Mouse (Mus musculus): Measurements from ENCODE around the gene Ccdc73. TPM values are rescaled to one million over a fixed set of nuclear protein-coding genes. Genes with fewer than 3 reads are reported as not detected.
"Not testable (repeated sequence)": the region's sequence is repeated elsewhere in the genome, so short reads cannot be mapped to it uniquely, and the experiment has no call there.

Gene Ccdc73
- polyA plus RNA-seq, 1 experiment: not detected

GRCm38 (mm10) chr2:104852546-104852945 lies 15.1 kb upstream of the Ccdc73 start:
- Histone ChIP-seq H3K36me3 (ENCODE audit: control insufficient read depth, insufficient read depth, low read length) (no peaks in the 10 kb centered on the region), H3K4me3 (ENCODE audit: low read depth, low read length) (no peak overlapping the region), H3K4me1 (ENCODE audit: control insufficient read depth, insufficient read depth, insufficient read length, low read length) (no peaks in the 10 kb centered on the region; the same call in 1 of the 2 replicates), H3K27ac (ENCODE audit: insufficient read depth, low read depth, low read length) (no peak overlapping the region), H3K27me3 (ENCODE audit: control insufficient read depth, insufficient read depth, low read length) (no peaks in the 10 kb centered on the region)
- WGBS: 91% methylated on average over 7 of the region's 7 CpGs
- no peak for TF ChIP-seq CTCF (IDR thresholded peaks at IDR 0.05; ENCODE audit: extremely low read depth, insufficient read length, insufficient replicate concordance, low read depth, low read length)
- TF ChIP-seq POLR2A (IDR thresholded peaks at IDR 0.05; ENCODE audit: low read depth, low read length): no peak

- Histone ChIP-seq H3K4me3 (ENCODE audit: low read depth, low read length) (no peak overlapping the region), H3K36me3 (ENCODE audit: control insufficient read depth, insufficient read depth, low read length) (no peaks in the 10 kb centered on the region), H3K4me1 (ENCODE audit: control insufficient read depth, insufficient read depth, insufficient read length, low read length) (peaks cover 2% of the 10 kb centered on the region; the same call in 1 of the 2 replicates), H3K27me3 (ENCODE audit: control insufficient read depth, insufficient read depth, low read length) (no peaks in the 10 kb centered on the region), H3K27ac (ENCODE audit: insufficient read depth, low read depth, low read length) (no peak overlapping the region)
- no peak for TF ChIP-seq POLR2A (IDR thresholded peaks at IDR 0.05; ENCODE audit: low read depth, low read length)
- WGBS: 70% methylated on average over 1 of the region's 1 CpGs
These were observed 12.8 kb upstream of the Ccdc73 start for GRCm38 (mm10) chr2:104854836-104855235.

- Histone ChIP-seq H3K4me3 (ENCODE audit: low read depth, low read length) (no peak overlapping the region), H3K27ac (ENCODE audit: insufficient read depth, low read depth, low read length) (no peak overlapping the region), H3K4me1 (ENCODE audit: control insufficient read depth, insufficient read depth, insufficient read length, low read length) (peaks cover 2% of the 10 kb centered on the region; the same call in 1 of the 2 replicates), H3K36me3 (ENCODE audit: control insufficient read depth, insufficient read depth, low read length) (no peaks in the 10 kb centered on the region), H3K27me3 (ENCODE audit: control insufficient read depth, insufficient read depth, low read length) (no peaks in the 10 kb centered on the region)
- TF ChIP-seq CTCF (IDR thresholded peaks at IDR 0.05; ENCODE audit: extremely low read depth, insufficient read length, insufficient replicate concordance, low read depth, low read length) (no peak), POLR2A (IDR thresholded peaks at IDR 0.05; ENCODE audit: low read depth, low read length) (no peak)
- 55% methylated on average over 3 of the region's 3 CpGs for WGBS
These were observed 11.9 kb upstream of the Ccdc73 start for GRCm38 (mm10) chr2:104855732-104856131.

GRCm38 (mm10) chr2:104856218-104856617 lies 11.4 kb upstream of the Ccdc73 start:
- H3K27ac ChIP-seq (ENCODE audit: insufficient read depth, low read depth, low read length): no peak overlapping the region
- no peak for TF ChIP-seq CTCF (IDR thresholded peaks at IDR 0.05; ENCODE audit: extremely low read depth, insufficient read length, insufficient replicate concordance, low read depth, low read length)
- no peak for TF ChIP-seq POLR2A (IDR thresholded peaks at IDR 0.05; ENCODE audit: low read depth, low read length)
- H3K36me3 ChIP-seq (ENCODE audit: control insufficient read depth, insufficient read depth, low read length): no peaks in the 10 kb centered on the region
- no peak overlapping the region for H3K4me3 ChIP-seq (ENCODE audit: low read depth, low read length)
- 62% methylated on average over 1 of the region's 1 CpGs for WGBS
- no peaks in the 10 kb centered on the region for H3K27me3 ChIP-seq (ENCODE audit: control insufficient read depth, insufficient read depth, low read length)
- peaks cover 2% of the 10 kb centered on the region; the same call in 1 of the 2 replicates for H3K4me1 ChIP-seq (ENCODE audit: control insufficient read depth, insufficient read depth, insufficient read length, low read length)

- H3K4me1 ChIP-seq (ENCODE audit: control insufficient read depth, insufficient read depth, insufficient read length, low read length); H3K4me3 ChIP-seq (ENCODE audit: low read depth, low read length): not testable (repeated sequence)
- whole genome bisulfite sequencing: 92% methylated on average over 3 of the region's 3 CpGs
These were observed 9.5 kb upstream of the Ccdc73 start for GRCm38 (mm10) chr2:104858083-104858482.

DNA sequence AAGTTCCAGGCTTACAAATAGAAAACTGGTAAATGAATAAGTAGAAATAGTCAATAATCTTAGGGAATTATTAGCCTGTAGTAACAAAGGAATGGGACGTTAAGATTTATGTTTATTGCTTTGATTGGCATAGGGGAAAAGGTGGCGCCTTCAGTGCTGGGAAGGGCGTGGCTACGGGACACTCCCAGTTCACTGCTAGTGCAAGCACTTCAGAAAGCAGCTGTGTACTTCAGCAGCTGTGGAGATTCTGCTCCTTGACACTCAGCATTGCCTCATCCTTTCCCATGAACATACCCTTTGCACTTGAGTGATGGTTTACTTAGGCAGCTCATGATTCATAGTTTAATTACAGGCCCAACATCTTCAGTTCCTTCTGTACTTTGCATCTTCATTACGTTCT lies 8.5 kb upstream of the Ccdc73 start:
- no peak overlapping the region for H3K27ac ChIP-seq (ENCODE audit: insufficient read depth, low read depth, low read length)
- WGBS: 14% methylated on average over 5 of the region's 5 CpGs
- no peaks in the 10 kb centered on the region for H3K36me3 ChIP-seq (ENCODE audit: control insufficient read depth, insufficient read depth, low read length)
- H3K4me1 ChIP-seq (ENCODE audit: control insufficient read depth, insufficient read depth, insufficient read length, low read length): peaks cover 2% of the 10 kb centered on the region; the same call in 1 of the 2 replicates
- TF ChIP-seq POLR2A (IDR thresholded peaks at IDR 0.05; ENCODE audit: low read depth, low read length): no peak
- TF ChIP-seq CTCF (IDR thresholded peaks at IDR 0.05; ENCODE audit: extremely low read depth, insufficient read length, insufficient replicate concordance, low read depth, low read length): no peak
- H3K4me3 ChIP-seq (ENCODE audit: low read depth, low read length): no peak overlapping the region
- H3K27me3 ChIP-seq (ENCODE audit: control insufficient read depth, insufficient read depth, low read length): no peaks in the 10 kb centered on the region

More at GRCm38 (mm10) chr2:104858083-104858482, 9.5 kb upstream of the Ccdc73 start:
- H3K36me3 ChIP-seq (ENCODE audit: control insufficient read depth, insufficient read depth, low read length); H3K27ac ChIP-seq (ENCODE audit: insufficient read depth, low read depth, low read length); H3K27me3 ChIP-seq (ENCODE audit: control insufficient read depth, insufficient read depth, low read length): not testable (repeated sequence)

GRCm38 (mm10) chr2:104860426-104860825 lies 7.2 kb upstream of the Ccdc73 start:
- no peak for TF ChIP-seq CTCF (IDR thresholded peaks at IDR 0.05; ENCODE audit: extremely low read depth, insufficient read length, insufficient replicate concordance, low read depth, low read length)
- no peak for TF ChIP-seq POLR2A (IDR thresholded peaks at IDR 0.05; ENCODE audit: low read depth, low read length)
- Histone ChIP-seq H3K36me3 (ENCODE audit: control insufficient read depth, insufficient read depth, low read length) (no peaks in the 10 kb centered on the region), H3K27ac (ENCODE audit: insufficient read depth, low read depth, low read length) (no peak overlapping the region), H3K4me3 (ENCODE audit: low read depth, low read length) (no peak overlapping the region), H3K4me1 (ENCODE audit: control insufficient read depth, insufficient read depth, insufficient read length, low read length) (peaks cover 2% of the 10 kb centered on the region; the same call in 1 of the 2 replicates), H3K27me3 (ENCODE audit: control insufficient read depth, insufficient read depth, low read length) (no peaks in the 10 kb centered on the region)
- 72% methylated on average over 10 of the region's 10 CpGs for WGBS

Measured in small intestine, adult 2 months (tissue).